ENCODE assay signal across 21 mouse cellular contexts in genomic region chr17:70256371-70256770, GRCm38 (mm10).
DNase-seq lines count a peak whose midpoint lies in the region; ATAC-seq and TF ChIP-seq lines count a peak whose summit lies in the region.
"Had no signal": no experiment of that assay in that cellular context is flagged by ENCODE, and none has a peak within 500 bp of the region (broad histone marks: within the 10 kb centered on the region; RNA-seq: fewer than 3 reads in every experiment).

No protein-coding gene starts in this region.

- H3K4me3 ChIP-seq in forebrain, embryonic 16.5 days (replicated peaks; ENCODE audit: low read length), result no peak overlapping the region
- no peak overlapping the region for H3K4me3 ChIP-seq in forebrain, embryonic 14.5 days (ENCODE audit: low read depth, low read length)
- no peak overlapping the region for H3K4me3 ChIP-seq in midbrain, postnatal 0 days (ENCODE audit: low read depth, low read length)
- no peak overlapping the region for H3K4me3 ChIP-seq in midbrain, embryonic 13.5 days (replicated peaks)
- H3K4me3 ChIP-seq: embryonic facial prominence, embryonic 12.5 days; forebrain, embryonic 12.5 days; heart, embryonic 10.5 days; hindbrain, embryonic 13.5 days had no signal

- H3K4me2 ChIP-seq in forebrain, embryonic 16.5 days (ENCODE audit: low read length), result no peak overlapping the region
- no peak overlapping the region for H3K4me2 ChIP-seq in forebrain, embryonic 14.5 days (ENCODE audit: low read length)
- no peak overlapping the region for H3K4me2 ChIP-seq in midbrain, postnatal 0 days (ENCODE audit: low read depth, low read length, poor library complexity, severe bottlenecking)
- no peak overlapping the region for H3K4me2 ChIP-seq in midbrain, embryonic 13.5 days (replicated peaks)
- H3K4me2 ChIP-seq: embryonic facial prominence, embryonic 12.5 days; forebrain, embryonic 12.5 days; hindbrain, embryonic 13.5 days had no signal

- H3K9ac ChIP-seq in forebrain, embryonic 16.5 days (replicated peaks; ENCODE audit: low read depth, low read length), result no peak overlapping the region
- no peak overlapping the region for H3K9ac ChIP-seq in forebrain, embryonic 14.5 days (ENCODE audit: low read length)
- no peak overlapping the region for H3K9ac ChIP-seq in midbrain, postnatal 0 days (replicated peaks; ENCODE audit: low read length, poor library complexity, severe bottlenecking)
- no peak overlapping the region for H3K9ac ChIP-seq in midbrain, embryonic 13.5 days (replicated peaks)
- H3K9ac ChIP-seq: embryonic facial prominence, embryonic 12.5 days; forebrain, embryonic 12.5 days; hindbrain, embryonic 13.5 days had no signal

- H3K36me3 ChIP-seq in forebrain, embryonic 16.5 days (ENCODE audit: control insufficient read depth, insufficient read depth), result no peaks in the 10 kb centered on the region
- H3K36me3 ChIP-seq in forebrain, embryonic 14.5 days (ENCODE audit: control insufficient read depth, insufficient read depth, low read length), result no peaks in the 10 kb centered on the region
- no peaks in the 10 kb centered on the region for H3K36me3 ChIP-seq in midbrain, postnatal 0 days (ENCODE audit: insufficient read depth, low read length)
- H3K36me3 ChIP-seq in midbrain, embryonic 13.5 days, result no peaks in the 10 kb centered on the region
- H3K36me3 ChIP-seq: embryonic facial prominence, embryonic 12.5 days; forebrain, embryonic 12.5 days; heart, embryonic 10.5 days; hindbrain, embryonic 13.5 days had no signal

- H3K4me1 ChIP-seq in forebrain, embryonic 16.5 days (replicated peaks; ENCODE audit: control insufficient read depth, insufficient read depth, low read length), result no peaks in the 10 kb centered on the region
- H3K4me1 ChIP-seq in forebrain, embryonic 14.5 days (ENCODE audit: control insufficient read depth, insufficient read depth, low read length), result no peaks in the 10 kb centered on the region
- H3K4me1 ChIP-seq in midbrain, postnatal 0 days (ENCODE audit: insufficient read depth, low read length), result no peaks in the 10 kb centered on the region
- H3K4me1 ChIP-seq in midbrain, embryonic 13.5 days (replicated peaks), result no peaks in the 10 kb centered on the region
- H3K4me1 ChIP-seq: embryonic facial prominence, embryonic 12.5 days; forebrain, embryonic 12.5 days; heart, embryonic 10.5 days; hindbrain, embryonic 13.5 days had no signal

- no peak for DNase-seq in forebrain, embryonic 14.5 days (ENCODE audit: low spot score)
- DNase-seq in midbrain, postnatal 0 days (ENCODE audit: low spot score), result peak; percentile 33
- DNase-seq in cerebellum, adult 9-11 months, result peak; percentile 63
- DNase-seq in urinary bladder, adult 18-20 months (ENCODE audit: low spot score in 2 of 2), result no peak
- no peak for DNase-seq in gastrocnemius, postnatal 25 days
- DNase-seq: adrenal gland, postnatal 14 days; heart, adult 18-20 months; heart, postnatal 10 days; heart, postnatal 4 days; kidney, adult 8-10 months had no signal

- 65% methylated on average over 4 of the region's 4 CpGs for WGBS in forebrain, embryonic 16.5 days
- 86% methylated on average over 4 of the region's 4 CpGs for WGBS in forebrain, embryonic 14.5 days
- 64% methylated on average over 4 of the region's 4 CpGs for WGBS in midbrain, postnatal 0 days
- WGBS in midbrain, embryonic 13.5 days, result 84% methylated on average over 4 of the region's 4 CpGs

- no peak overlapping the region for H3K27ac ChIP-seq in forebrain, embryonic 16.5 days (ENCODE audit: low read length)
- H3K27ac ChIP-seq in forebrain, embryonic 14.5 days (ENCODE audit: low read depth, low read length), result no peak overlapping the region
- H3K27ac ChIP-seq in midbrain, postnatal 0 days (ENCODE audit: low read depth, low read length), result no peak overlapping the region
- H3K27ac ChIP-seq in midbrain, embryonic 13.5 days, result no peak overlapping the region
- H3K27ac ChIP-seq: embryonic facial prominence, embryonic 12.5 days; forebrain, embryonic 12.5 days; heart, embryonic 10.5 days; hindbrain, embryonic 13.5 days had no signal

- no peaks in the 10 kb centered on the region for H3K9me3 ChIP-seq in forebrain, embryonic 16.5 days (ENCODE audit: control insufficient read depth, low read length)
- H3K9me3 ChIP-seq in forebrain, embryonic 14.5 days (replicated peaks; ENCODE audit: control insufficient read depth, low read length), result no peaks in the 10 kb centered on the region
- H3K9me3 ChIP-seq in midbrain, postnatal 0 days (ENCODE audit: low read length), result no peaks in the 10 kb centered on the region
- no peaks in the 10 kb centered on the region for H3K9me3 ChIP-seq in midbrain, embryonic 13.5 days
- H3K9me3 ChIP-seq: embryonic facial prominence, embryonic 12.5 days; forebrain, embryonic 12.5 days; heart, embryonic 10.5 days; hindbrain, embryonic 13.5 days had no signal

- no peaks in the 10 kb centered on the region for H3K27me3 ChIP-seq in forebrain, embryonic 16.5 days (replicated peaks; ENCODE audit: control insufficient read depth, insufficient read depth, low read length)
- no peaks in the 10 kb centered on the region for H3K27me3 ChIP-seq in forebrain, embryonic 14.5 days (replicated peaks; ENCODE audit: control insufficient read depth, insufficient read depth, low read length)
- H3K27me3 ChIP-seq in midbrain, postnatal 0 days (ENCODE audit: insufficient read depth, low read length), result no peaks in the 10 kb centered on the region
- H3K27me3 ChIP-seq in midbrain, embryonic 13.5 days, result no peaks in the 10 kb centered on the region
- H3K27me3 ChIP-seq: CH12.LX; embryonic facial prominence, embryonic 12.5 days; forebrain, embryonic 12.5 days; hindbrain, embryonic 13.5 days; Patski had no signal

- no peak for TF ChIP-seq CTCF in midbrain, postnatal 0 days (IDR thresholded peaks at IDR 0.05)

- peak; percentile 31; the same call in 1 of the 2 replicates for ATAC-seq in forebrain, embryonic 16.5 days
- no peak for ATAC-seq in forebrain, embryonic 14.5 days
- ATAC-seq in midbrain, postnatal 0 days (ENCODE audit: low FRiP score), result no peak
- no peak for ATAC-seq in midbrain, embryonic 13.5 days
- ATAC-seq: activated CD4-positive, CD25-positive, alpha-beta regulatory T cell, adult 4 months; inflammation-experienced regulatory T-cells, adult 6 months; intestine, postnatal 0 days; Patski had no signal

Comparison
In these comparisons a context has a peak if more than half of its experiments do, and no peak if none do; other contexts are left out.
1. DNase-seq: peak in midbrain, postnatal 0 days (single experiment) and cerebellum, adult 9-11 months (single experiment); none in forebrain, embryonic 14.5 days (single experiment), urinary bladder, adult 18-20 months (0 of 2) and gastrocnemius, postnatal 25 days (single experiment).